Mouse (Mus musculus): ENCODE measurements at regions not wholly inside any gene's neighbourhood (a gene's known extent, or its start where the extent isn't known, plus 50 kb on each side); places are given as distances from the start of the nearest gene placed in this dataset.

DNA sequence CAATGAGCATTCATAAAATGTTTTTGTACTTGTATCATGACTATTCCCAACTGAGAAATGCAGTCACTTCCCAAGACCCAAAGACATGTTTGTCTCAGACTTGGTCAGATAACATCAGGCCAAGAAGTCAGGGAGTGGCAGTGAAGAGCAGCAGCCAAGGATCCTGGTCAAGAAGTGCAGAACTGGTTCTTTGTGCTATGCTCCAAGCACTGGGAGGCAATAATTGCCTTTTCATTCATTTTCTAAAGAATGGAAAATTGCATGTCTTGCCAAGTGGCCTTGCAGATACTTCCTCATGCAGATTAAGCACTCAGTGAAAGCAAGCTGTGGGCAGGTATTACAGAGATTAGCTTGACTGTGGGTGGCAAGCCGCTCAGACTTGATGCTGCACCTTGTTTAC, 253.5 kb upstream of the Atp2b1 start:
- WGBS = 81% methylated on average over 1 of the region's 1 CpGs

GRCm38 (mm10) chr10:98665936-98666505, 248.2 kb upstream of the Atp2b1 start:
- DNase-seq (ENCODE audit: low spot score) = no peak
- WGBS = 97% methylated on average over 3 of the region's 3 CpGs

More for the DNA sequence above, 253.5 kb upstream of the Atp2b1 start:
- H3K9me3 ChIP-seq (replicated peaks; ENCODE audit: low read length) = no peaks in the 10 kb centered on the region
- H3K36me3 ChIP-seq (ENCODE audit: insufficient read depth, low read length) = no peaks in the 10 kb centered on the region
- no peak overlapping the region for H3K4me3 ChIP-seq (replicated peaks; ENCODE audit: low read depth, low read length)
- H3K27ac ChIP-seq = no peak overlapping the region
- TF ChIP-seq CTCF (IDR thresholded peaks at IDR 0.05; ENCODE audit: low read depth) = no peak
- DNase-seq (ENCODE audit: low spot score) = no peak
- no peaks in the 10 kb centered on the region for H3K4me1 ChIP-seq (replicated peaks; ENCODE audit: insufficient read depth, low read length)
- no peak overlapping the region for H3K4me2 ChIP-seq (ENCODE audit: low read length)
- no peak overlapping the region for H3K9ac ChIP-seq (ENCODE audit: low read depth, low read length)
- H3K27me3 ChIP-seq (ENCODE audit: insufficient read depth, low read length) = no peaks in the 10 kb centered on the region
- ATAC-seq (replicated peaks; ENCODE audit: low FRiP score, low read depth) = no peak

GRCm38 (mm10) chr10:98667728-98668127, 246.5 kb upstream of the Atp2b1 start:
- 61% methylated on average over 1 of the region's 1 CpGs for WGBS
- Histone ChIP-seq H3K27me3 (ENCODE audit: insufficient read depth, low read length) (no peaks in the 10 kb centered on the region), H3K27ac (no peak overlapping the region), H3K9ac (ENCODE audit: low read depth, low read length) (no peak overlapping the region), H3K9me3 (replicated peaks; ENCODE audit: low read length) (no peaks in the 10 kb centered on the region), H3K4me2 (ENCODE audit: low read length) (no peak overlapping the region), H3K4me3 (replicated peaks; ENCODE audit: low read depth, low read length) (no peak overlapping the region), H3K4me1 (replicated peaks; ENCODE audit: insufficient read depth, low read length) (no peaks in the 10 kb centered on the region), H3K36me3 (ENCODE audit: insufficient read depth, low read length) (no peaks in the 10 kb centered on the region)
- ATAC-seq (replicated peaks; ENCODE audit: low FRiP score, low read depth) (no peak), DNase-seq (ENCODE audit: low spot score) (peak; percentile 19)
- no peak for TF ChIP-seq CTCF (IDR thresholded peaks at IDR 0.05; ENCODE audit: low read depth)

More at GRCm38 (mm10) chr10:98665936-98666505, 248.2 kb upstream of the Atp2b1 start:
- TF ChIP-seq CTCF (IDR thresholded peaks at IDR 0.05; ENCODE audit: low read depth) = no peak
- Histone ChIP-seq H3K27ac (no peak overlapping the region), H3K9ac (ENCODE audit: low read depth, low read length) (no peak overlapping the region), H3K4me2 (ENCODE audit: low read length) (no peak overlapping the region), H3K4me1 (replicated peaks; ENCODE audit: insufficient read depth, low read length) (no peaks in the 10 kb centered on the region), H3K36me3 (ENCODE audit: insufficient read depth, low read length) (no peaks in the 10 kb centered on the region), H3K27me3 (ENCODE audit: insufficient read depth, low read length) (no peaks in the 10 kb centered on the region), H3K9me3 (replicated peaks; ENCODE audit: low read length) (no peaks in the 10 kb centered on the region), H3K4me3 (replicated peaks; ENCODE audit: low read depth, low read length) (no peak overlapping the region)
- ATAC-seq (replicated peaks; ENCODE audit: low FRiP score, low read depth) = no peak

GRCm38 (mm10) chr10:98674131-98674530, 240.1 kb upstream of the Atp2b1 start:
- DNase-seq (ENCODE audit: low spot score) (no peak), ATAC-seq (replicated peaks; ENCODE audit: low FRiP score, low read depth) (peak; percentile 43; the same call in 1 of the 2 replicates)
- Histone ChIP-seq H3K4me1 (replicated peaks; ENCODE audit: insufficient read depth, low read length) (no peaks in the 10 kb centered on the region), H3K9me3 (replicated peaks; ENCODE audit: low read length) (no peaks in the 10 kb centered on the region), H3K27ac (0 out of 2 replicates have a peak overlapping the region, but pooled peaks have one; percentile 9), H3K9ac (ENCODE audit: low read depth, low read length) (no peak overlapping the region), H3K4me3 (replicated peaks; ENCODE audit: low read depth, low read length) (no peak overlapping the region), H3K4me2 (ENCODE audit: low read length) (no peak overlapping the region), H3K36me3 (ENCODE audit: insufficient read depth, low read length) (no peaks in the 10 kb centered on the region), H3K27me3 (ENCODE audit: insufficient read depth, low read length) (no peaks in the 10 kb centered on the region)
- WGBS = 43% methylated on average over 1 of the region's 1 CpGs
- no peak for TF ChIP-seq CTCF (IDR thresholded peaks at IDR 0.05; ENCODE audit: low read depth)

DNA sequence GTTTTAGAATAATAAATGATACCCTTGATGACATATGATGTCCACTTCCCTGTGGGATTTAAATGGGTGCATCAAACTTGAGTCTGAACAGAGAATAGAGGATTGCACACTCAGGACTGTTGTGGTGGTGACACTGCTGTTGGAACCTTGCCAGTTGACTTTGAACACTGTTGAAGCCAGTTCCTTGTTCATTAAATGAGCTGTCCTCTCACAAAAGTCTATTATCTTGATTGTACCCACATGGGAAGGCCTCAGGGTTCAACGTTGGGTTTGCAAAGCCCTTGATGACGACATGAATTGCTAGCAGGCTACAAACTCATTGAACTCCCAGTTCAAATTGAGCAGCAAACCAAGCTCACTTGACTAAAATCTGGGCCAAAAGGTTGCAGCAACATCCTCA, 237.3 kb upstream of the Atp2b1 start:
- WGBS = 65% methylated on average over 2 of the region's 2 CpGs
- Histone ChIP-seq H3K36me3 (ENCODE audit: insufficient read depth, low read length) (no peaks in the 10 kb centered on the region), H3K4me1 (replicated peaks; ENCODE audit: insufficient read depth, low read length) (no peaks in the 10 kb centered on the region), H3K9me3 (replicated peaks; ENCODE audit: low read length) (no peaks in the 10 kb centered on the region; the same call in 1 of the 2 replicates), H3K27me3 (ENCODE audit: insufficient read depth, low read length) (no peaks in the 10 kb centered on the region), H3K4me3 (replicated peaks; ENCODE audit: low read depth, low read length) (no peak overlapping the region), H3K9ac (ENCODE audit: low read depth, low read length) (no peak overlapping the region), H3K27ac (no peak overlapping the region), H3K4me2 (ENCODE audit: low read length) (no peak overlapping the region)
- DNase-seq (ENCODE audit: low spot score) (no peak), ATAC-seq (replicated peaks; ENCODE audit: low FRiP score, low read depth) (no peak)
- TF ChIP-seq CTCF (IDR thresholded peaks at IDR 0.05; ENCODE audit: low read depth) = no peak

DNA sequence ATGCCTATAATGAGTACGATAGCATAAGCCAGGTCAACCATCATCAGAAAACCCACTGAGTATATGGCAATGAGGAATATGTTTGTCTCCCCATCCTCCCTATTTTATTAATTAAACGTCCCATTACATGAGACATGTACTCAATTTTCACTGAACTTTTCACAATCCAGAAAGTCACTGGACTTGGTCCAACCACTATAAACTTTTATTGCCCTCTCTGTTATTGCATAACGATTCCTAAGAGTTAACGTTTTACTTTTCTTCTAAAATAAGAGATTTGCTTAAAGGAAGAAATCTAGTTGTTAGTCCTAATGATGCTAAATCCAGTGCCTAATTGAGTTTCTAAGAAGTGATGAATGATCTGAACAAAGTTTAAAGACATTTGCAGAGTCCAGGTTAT, 236.0 kb upstream of the Atp2b1 start:
- Histone ChIP-seq H3K4me2 (ENCODE audit: low read length) (no peak overlapping the region), H3K4me3 (replicated peaks; ENCODE audit: low read depth, low read length) (no peak overlapping the region), H3K4me1 (replicated peaks; ENCODE audit: insufficient read depth, low read length) (no peaks in the 10 kb centered on the region), H3K27ac (no peak overlapping the region), H3K9me3 (replicated peaks; ENCODE audit: low read length) (no peaks in the 10 kb centered on the region; the same call in 1 of the 2 replicates), H3K9ac (ENCODE audit: low read depth, low read length) (no peak overlapping the region), H3K36me3 (ENCODE audit: insufficient read depth, low read length) (no peaks in the 10 kb centered on the region), H3K27me3 (ENCODE audit: insufficient read depth, low read length) (no peaks in the 10 kb centered on the region)
- peak; percentile 67 for DNase-seq (ENCODE audit: low spot score)
- 36% methylated on average over 4 of the region's 4 CpGs for WGBS
- no peak for TF ChIP-seq CTCF (IDR thresholded peaks at IDR 0.05; ENCODE audit: low read depth)
- ATAC-seq (replicated peaks; ENCODE audit: low FRiP score, low read depth) = no peak

DNA sequence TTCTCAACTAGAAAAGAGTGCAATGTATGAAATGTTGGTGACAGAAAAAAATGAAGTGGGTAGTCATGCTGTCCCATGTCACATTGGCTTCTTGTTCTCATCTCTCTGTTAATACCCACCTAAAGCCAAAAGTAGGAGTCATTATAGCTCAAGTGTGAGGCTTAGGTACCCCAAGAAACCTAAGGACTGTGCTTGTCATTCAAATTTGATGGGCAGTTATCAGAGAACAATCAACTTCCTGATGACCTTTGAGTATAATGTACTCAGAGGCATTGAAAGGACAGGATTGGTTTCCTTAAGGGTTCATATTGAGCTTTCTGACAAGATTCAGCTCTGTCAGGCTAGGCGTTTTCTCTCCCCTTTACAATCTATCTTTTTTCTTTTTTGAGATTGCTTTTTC, 231.8 kb upstream of the Atp2b1 start:
- Histone ChIP-seq H3K4me3 (replicated peaks; ENCODE audit: low read depth, low read length) (no peak overlapping the region), H3K36me3 (ENCODE audit: insufficient read depth, low read length) (no peaks in the 10 kb centered on the region), H3K4me1 (replicated peaks; ENCODE audit: insufficient read depth, low read length) (no peaks in the 10 kb centered on the region), H3K4me2 (ENCODE audit: low read length) (no peak overlapping the region), H3K9ac (ENCODE audit: low read depth, low read length) (no peak overlapping the region), H3K27ac (no peak overlapping the region), H3K27me3 (ENCODE audit: insufficient read depth, low read length) (no peaks in the 10 kb centered on the region), H3K9me3 (replicated peaks; ENCODE audit: low read length) (no peaks in the 10 kb centered on the region; the same call in 1 of the 2 replicates)
- ATAC-seq (replicated peaks; ENCODE audit: low FRiP score, low read depth) (no peak), DNase-seq (ENCODE audit: low spot score) (no peak)
- 95% methylated on average over 1 of the region's 1 CpGs for WGBS
- no peak for TF ChIP-seq CTCF (IDR thresholded peaks at IDR 0.05; ENCODE audit: low read depth)
